Mouse (Mus musculus) myocyte (in vitro differentiated cells): ENCODE data around the gene Lias. TPM values are rescaled to one million over a fixed set of nuclear protein-coding genes. Genes with fewer than 3 reads are reported as not detected.

Source experiments
- H3K27me3 ChIP-seq: one replicate; pipeline ENCODE4 v1.6.1; 2011; ENCODE audit not compliant: control insufficient read depth, insufficient read depth, insufficient read length
- H3K36me3 ChIP-seq: one replicate; pipeline ENCODE4 v1.6.1; 2011; ENCODE audit not compliant: control insufficient read depth, insufficient read depth
- H3K4me2 ChIP-seq: one replicate; pipeline ENCODE4 v1.6.1; 2011; ENCODE audit warnings: low read depth, control low read depth
- H3K4me3 ChIP-seq: one replicate; pipeline ENCODE4 v1.5.1; 2011; ENCODE audit warnings: mild to moderate bottlenecking, control low read depth, moderate library complexity
- H3K79me2 ChIP-seq: one replicate; pipeline ENCODE4 v1.6.1; 2011; ENCODE audit not compliant: control insufficient read depth, insufficient read depth
- H3ac ChIP-seq: one replicate; pipeline ENCODE4 v1.6.1; 2011; ENCODE audit not compliant: control insufficient read depth, insufficient read length
- CEBPB ChIP-seq: IDR thresholded peaks from 2 replicates; pipeline ENCODE4 v1.6.1; 2011; ENCODE audit warnings: mild to moderate bottlenecking, moderate library complexity; ENCODE audit not compliant: poor library complexity, insufficient read depth, severe bottlenecking
- E2F4 ChIP-seq: IDR thresholded peaks from one replicate; pipeline ENCODE4 v1.6.1; 2011; ENCODE audit warnings: mild to moderate bottlenecking, control low read depth, moderate library complexity; ENCODE audit not compliant: insufficient read depth
- MAX ChIP-seq: IDR thresholded peaks from one replicate; pipeline ENCODE4 v1.6.1; 2011; ENCODE audit warnings: low read depth, mild to moderate bottlenecking, control low read depth
- MYOD1 ChIP-seq, 3 experiments: IDR thresholded peaks; one replicate each; pipeline ENCODE4 v1.6.1; 2011; ENCODE audit warnings: control low read depth in 2 of 3, low read depth in 2 of 3, mild to moderate bottlenecking in 2 of 3, moderate library complexity in 1 of 3; ENCODE audit not compliant: insufficient read length in 2 of 3, control insufficient read depth in 1 of 3
- MYOG ChIP-seq, 3 experiments: IDR thresholded peaks; one replicate each; pipeline ENCODE4 v1.6.1; 2011; ENCODE audit warnings: control low read depth in 2 of 3, low read depth in 2 of 3, mild to moderate bottlenecking in 2 of 3; ENCODE audit not compliant: insufficient read length in 2 of 3, control insufficient read depth in 1 of 3, insufficient read depth in 1 of 3
- POLR2A ChIP-seq: IDR thresholded peaks from one replicate; pipeline ENCODE4 v1.6.1; 2011; ENCODE audit warnings: low read depth, mild to moderate bottlenecking, control low read depth, moderate library complexity; ENCODE audit not compliant: insufficient read length
- POLR2AphosphoS2 ChIP-seq: IDR thresholded peaks from one replicate; pipeline ENCODE4 v1.6.1; 2011; ENCODE audit warnings: low read depth, control low read depth; ENCODE audit not compliant: insufficient read length
- REST ChIP-seq: IDR thresholded peaks from one replicate; pipeline ENCODE4 v1.6.1; 2011; ENCODE audit warnings: mild to moderate bottlenecking, control low read depth, moderate library complexity; ENCODE audit not compliant: insufficient read depth, insufficient read length
- SRF ChIP-seq: IDR thresholded peaks from one replicate; pipeline ENCODE4 v1.6.1; 2011; ENCODE audit warnings: low read depth; ENCODE audit not compliant: control insufficient read depth, insufficient read length
- TCF12 ChIP-seq: IDR thresholded peaks from one replicate; pipeline ENCODE4 v1.6.1; 2011; ENCODE audit warnings: mild to moderate bottlenecking, control low read depth; ENCODE audit not compliant: poor library complexity, insufficient read depth, severe bottlenecking
- TCF3 ChIP-seq: IDR thresholded peaks from one replicate; pipeline ENCODE4 v1.6.1; 2011; ENCODE audit warnings: low read depth, control low read depth; ENCODE audit not compliant: insufficient read length
- USF1 ChIP-seq: IDR thresholded peaks from one replicate; pipeline ENCODE4 v1.6.1; 2011; ENCODE audit warnings: low read depth, mild to moderate bottlenecking, control low read depth, moderate library complexity
- polyA plus RNA-seq: library from polyadenylated mRNA; unstranded; fragments of >200 nt; fragmentation: generic; extraction: Trizol; gene quantifications from one replicate; pipeline ENCODE4 v1.2.1, GENCODE M21; 2012; ENCODE audit warnings: missing spikeins

Lias gene
- polyA plus RNA-seq: 22.6 TPM

DNA sequence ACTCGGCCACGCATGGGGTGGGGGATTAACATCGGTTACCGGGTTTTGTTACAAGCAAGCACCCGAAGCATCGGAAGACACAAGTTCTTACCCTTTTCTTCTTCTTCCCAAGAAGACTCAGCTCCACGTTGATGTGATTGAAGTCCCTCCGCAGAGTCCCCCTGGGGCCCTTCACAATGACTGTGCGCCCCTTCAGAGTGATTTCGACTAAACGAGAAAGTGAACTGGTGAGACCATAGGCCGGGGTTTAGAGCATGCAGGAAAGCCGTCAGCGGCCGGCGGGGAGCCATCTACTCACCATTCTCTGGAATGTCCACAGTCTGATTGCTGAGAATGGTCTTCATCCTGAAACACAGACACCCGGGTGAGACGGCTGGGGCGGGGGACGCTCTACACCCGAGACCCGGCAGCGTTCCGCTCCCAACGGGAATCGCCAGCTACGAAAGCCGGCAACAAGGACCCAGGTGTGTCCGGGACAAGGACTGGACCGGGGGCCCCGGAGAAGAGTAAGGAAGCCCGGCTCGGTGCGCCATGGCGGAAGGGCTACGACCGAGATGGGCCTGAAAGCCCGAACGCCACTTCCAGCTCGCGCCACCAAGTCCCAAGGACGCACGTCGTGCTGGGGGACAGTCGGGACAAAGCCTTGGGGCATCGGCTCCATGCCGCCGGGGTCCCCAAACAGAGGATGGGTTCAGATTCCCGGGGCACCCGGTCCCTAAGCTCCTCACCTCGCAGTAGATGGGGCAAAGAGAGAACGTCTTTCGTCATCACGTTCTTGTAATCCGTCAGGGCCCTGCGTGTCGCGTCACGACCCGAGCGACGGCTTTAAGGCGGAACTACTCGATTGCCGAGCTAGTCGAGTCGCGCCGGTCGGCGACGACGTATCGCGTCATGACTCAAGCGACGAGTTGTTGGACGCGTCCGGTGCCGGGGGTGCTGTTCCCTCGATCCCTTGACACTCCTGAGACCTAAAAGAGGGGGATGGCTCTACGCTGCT lies at the start of gene Lias, which contains the start of gene Rpl9:
Lias (plus strand) TSS at position 850 of the 997 bp plus-strand sequence.
Rpl9 (minus strand) TSS at position 797 of the 997 bp plus-strand sequence.
- Histone ChIP-seq H3K4me3 (peak within 1 kb of the TSS; percentile 98), H3ac (peak within 1 kb of the TSS; percentile 79), H3K4me2 (peak within 1 kb of the TSS; percentile 97), H3K36me3 (peaks cover 32% of the 10 kb centered on the region), H3K79me2 (peaks cover 50% of the 10 kb centered on the region), H3K27me3 (no peaks in the 10 kb centered on the region)
- TF ChIP-seq TCF3 (no peak), TCF12 (no peak), E2F4 (no peak), SRF (peak; percentile 95), MAX (peak; percentile 18), USF1 (no peak), MYOD1 (IDR thresholded peaks at IDR 0.05; ENCODE audit: control insufficient read depth in 1 of 3, insufficient read length in 2 of 3, low read depth in 2 of 3) (no peak), POLR2A (peak; percentile 78), CEBPB (0 out of 2 replicates have a peak, but pooled peaks have one; percentile 8), MYOG (IDR thresholded peaks at IDR 0.05; ENCODE audit: control insufficient read depth in 1 of 3, insufficient read depth in 1 of 3, insufficient read length in 2 of 3, low read depth in 2 of 3) (peak in 1 of 3 experiments; percentile 4), REST (peak; percentile 3), POLR2AphosphoS2 (peak; percentile 91)

DNA sequence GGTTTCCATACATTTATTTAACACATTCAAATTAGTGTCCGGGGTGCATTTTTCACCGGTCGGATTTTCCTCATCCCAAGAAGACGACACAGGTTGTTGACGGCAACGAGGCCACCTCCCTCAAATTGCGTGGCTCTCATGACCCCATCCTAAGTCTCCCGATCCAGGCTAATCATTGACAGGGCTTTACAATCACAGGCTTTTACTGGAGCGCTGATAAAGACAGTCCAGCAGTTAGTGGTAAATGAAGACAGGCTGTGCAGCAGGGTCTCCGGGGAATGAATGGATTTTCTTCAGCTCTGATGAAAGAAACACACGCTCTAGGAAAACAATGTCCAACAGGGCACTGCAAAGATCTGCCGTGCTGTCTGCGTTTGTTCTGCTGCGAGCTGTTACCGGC lies 43.1 kb upstream of the Lias start, which contains the start of gene Klb:
Klb (plus strand) TSS at position 147 of the 400 bp plus-strand sequence.
- peaks cover 28% of the 10 kb centered on the region for H3K27me3 ChIP-seq
- H3K4me2 ChIP-seq: no peak within 1 kb of the TSS
- TF ChIP-seq MAX (no peak), SRF (no peak), POLR2AphosphoS2 (no peak), TCF12 (no peak), MYOG (IDR thresholded peaks at IDR 0.05; ENCODE audit: control insufficient read depth in 1 of 3, insufficient read depth in 1 of 3, insufficient read length in 2 of 3, low read depth in 2 of 3) (no peak), USF1 (no peak), CEBPB (no peak), POLR2A (no peak), TCF3 (no peak)
- no peaks in the 10 kb centered on the region for H3K79me2 ChIP-seq
- no peak within 1 kb of the TSS for H3K4me3 ChIP-seq
- H3ac ChIP-seq: no peak within 1 kb of the TSS
- no peaks in the 10 kb centered on the region for H3K36me3 ChIP-seq

DNA sequence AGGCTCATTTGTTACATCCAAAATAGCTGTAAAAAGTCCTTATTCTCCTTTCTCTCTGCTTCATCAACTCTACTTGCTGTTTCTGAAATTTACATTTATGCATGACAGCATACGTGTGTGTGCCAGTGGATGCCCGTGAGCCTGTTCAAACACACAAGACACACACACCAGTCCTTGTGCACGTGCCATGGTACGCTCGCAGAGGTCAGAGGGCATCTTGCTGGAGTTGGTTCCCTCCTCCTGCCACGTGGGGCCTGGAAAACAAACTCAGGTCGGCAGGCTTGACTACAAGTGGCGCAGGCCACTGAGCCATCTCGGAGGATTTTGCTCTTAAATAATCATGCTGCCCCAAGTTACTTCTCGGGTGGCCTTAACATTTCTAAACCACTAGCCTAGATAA lies 40.8 kb upstream of the Lias start:
- no peak overlapping the region for H3K4me3 ChIP-seq

GRCm38 (mm10) chr5:65354097-65354496 lies 37.2 kb upstream of the Lias start:
- Histone ChIP-seq H3K27me3 (peaks cover 21% of the 10 kb centered on the region), H3ac (no peak overlapping the region), H3K79me2 (no peaks in the 10 kb centered on the region), H3K4me2 (no peak overlapping the region), H3K4me3 (no peak overlapping the region), H3K36me3 (no peaks in the 10 kb centered on the region)
- TF ChIP-seq CEBPB (no peak), MYOD1 (IDR thresholded peaks at IDR 0.05; ENCODE audit: control insufficient read depth in 1 of 3, insufficient read length in 2 of 3, low read depth in 2 of 3) (no peak), TCF12 (no peak), POLR2A (no peak), REST (no peak), TCF3 (no peak), E2F4 (no peak), SRF (no peak), POLR2AphosphoS2 (no peak), MAX (no peak), MYOG (IDR thresholded peaks at IDR 0.05; ENCODE audit: control insufficient read depth in 1 of 3, insufficient read depth in 1 of 3, insufficient read length in 2 of 3, low read depth in 2 of 3) (no peak)

More for the DNA sequence above, 40.8 kb upstream of the Lias start:
- H3ac ChIP-seq: no peak overlapping the region
- no peaks in the 10 kb centered on the region for H3K36me3 ChIP-seq
- TF ChIP-seq MAX (no peak), POLR2AphosphoS2 (no peak), POLR2A (no peak), MYOG (IDR thresholded peaks at IDR 0.05; ENCODE audit: control insufficient read depth in 1 of 3, insufficient read depth in 1 of 3, insufficient read length in 2 of 3, low read depth in 2 of 3) (no peak), TCF12 (no peak), E2F4 (no peak), TCF3 (no peak), MYOD1 (IDR thresholded peaks at IDR 0.05; ENCODE audit: control insufficient read depth in 1 of 3, insufficient read length in 2 of 3, low read depth in 2 of 3) (no peak), USF1 (no peak), SRF (no peak), REST (no peak), CEBPB (no peak)
- no peaks in the 10 kb centered on the region for H3K79me2 ChIP-seq
- H3K27me3 ChIP-seq: peaks cover 28% of the 10 kb centered on the region
- H3K4me2 ChIP-seq: no peak overlapping the region
